Mouse (Mus musculus) olfactory bulb, adult 2 months (tissue): Measurements from ENCODE around the gene Nfkbie. TPM values are rescaled to one million over a fixed set of nuclear protein-coding genes. Genes with fewer than 3 reads are reported as not detected.
A peak's percentile ranks its signal among the peaks of the same experiment; 100 is the strongest.

ENCODE experiments used
- H3K27ac ChIP-seq: fragments of 200-500 bp; 2 replicates; pipeline ENCODE4 v1.5.1; 2012; ENCODE audit warnings: low read depth, low read length; ENCODE audit not compliant: insufficient read depth
- H3K4me1 ChIP-seq: fragments of 200-500 bp; 2 replicates; pipeline ENCODE4 v1.6.1; 2012; ENCODE audit warnings: low read length; ENCODE audit not compliant: control insufficient read depth, insufficient read depth
- H3K4me3 ChIP-seq: fragments of 200-500 bp; 2 replicates; pipeline ENCODE4 v1.5.1; 2012; ENCODE audit warnings: mild to moderate bottlenecking, low read depth, low read length, moderate library complexity; ENCODE audit not compliant: insufficient read depth
- CTCF ChIP-seq: fragments of 200-500 bp; IDR thresholded peaks from 2 replicates; pipeline ENCODE4 v1.5.1; 2012; ENCODE audit warnings: low read depth, mild to moderate bottlenecking, low read length, moderate library complexity; ENCODE audit not compliant: insufficient read depth
- POLR2A ChIP-seq: fragments of 200-500 bp; IDR thresholded peaks from 2 replicates; pipeline ENCODE4 v1.6.1; 2012; ENCODE audit warnings: mild to moderate bottlenecking, low read depth, low read length, moderate library complexity; ENCODE audit not compliant: insufficient read depth
- WGBS: fragments of 180-500 bp; shearing (Covaris S2); methylation state at CpG from one replicate; pipeline ENCODE4 v1.1.7; 2018; 5-methylcytosine and 5-hydroxymethylcytosine counted together
- polyA plus RNA-seq: library from polyadenylated mRNA; stranded (reverse); fragments of >200 nt; gene quantifications from 2 replicates; pipeline ENCODE4 v1.2.4, GENCODE M21; 2012; ENCODE audit warnings: low replicate concordance; ENCODE audit not compliant: missing spikeins, insufficient read depth, insufficient read length

Nfkbie gene
- polyA plus RNA-seq, 1 experiment = not detected

- Histone ChIP-seq H3K4me1 (peaks cover 7% of the 10 kb centered on the region), H3K27ac (no peak overlapping the region), H3K4me3 (no peak overlapping the region)
- 92% methylated on average over 28 of the region's 28 CpGs for WGBS
- TF ChIP-seq POLR2A (no peak), CTCF (no peak)
These were observed 37.8 kb upstream of the Nfkbie start for GRCm38 (mm10) chr17:45517549-45518215.

DNA sequence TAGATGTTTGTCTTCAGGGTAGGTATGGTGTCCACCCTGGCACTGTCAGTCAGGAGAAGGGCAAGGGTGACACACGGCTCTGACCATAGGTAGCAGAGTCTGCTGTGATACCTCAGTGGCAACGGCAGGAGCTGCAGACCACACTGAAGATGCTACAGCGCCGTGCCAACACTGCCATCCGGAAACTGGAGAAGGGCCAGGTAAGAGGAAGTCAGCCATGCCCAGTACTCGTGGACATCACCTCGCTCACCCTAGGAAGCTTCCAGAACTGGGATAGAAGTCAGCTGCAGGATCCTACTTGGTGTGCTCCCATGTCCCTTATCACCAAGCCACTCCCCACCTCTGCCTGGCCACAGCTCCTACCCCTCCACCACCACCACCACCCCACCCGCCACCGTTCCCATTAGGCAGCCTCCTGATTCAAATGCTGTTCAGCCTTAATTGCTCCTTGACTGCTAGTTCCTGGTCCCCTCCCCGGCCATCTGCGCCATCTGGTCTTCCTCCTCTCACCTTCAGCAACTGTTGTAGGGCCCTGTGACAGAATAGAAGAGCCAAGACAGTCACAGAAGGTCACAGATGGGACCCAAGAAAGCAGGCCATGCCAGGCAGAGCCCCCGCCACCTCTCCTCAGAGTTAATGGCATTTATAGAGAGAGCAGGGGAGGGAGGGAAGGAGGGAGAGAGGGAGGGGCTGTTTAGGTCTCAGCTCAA lies 36.6 kb upstream of the Nfkbie start:
- H3K4me3 ChIP-seq = no peak overlapping the region
- H3K4me1 ChIP-seq = peaks cover 14% of the 10 kb centered on the region
- WGBS = 83% methylated on average over 12 of the region's 12 CpGs
- no peak for TF ChIP-seq CTCF
- no peak for TF ChIP-seq POLR2A
- no peak overlapping the region for H3K27ac ChIP-seq

GRCm38 (mm10) chr17:45520136-45520535 lies 35.4 kb upstream of the Nfkbie start:
- 86% methylated on average over 11 of the region's 11 CpGs for WGBS
- Histone ChIP-seq H3K4me1 (peaks cover 14% of the 10 kb centered on the region), H3K4me3 (no peak overlapping the region), H3K27ac (no peak overlapping the region)
- TF ChIP-seq POLR2A (no peak), CTCF (no peak)

DNA sequence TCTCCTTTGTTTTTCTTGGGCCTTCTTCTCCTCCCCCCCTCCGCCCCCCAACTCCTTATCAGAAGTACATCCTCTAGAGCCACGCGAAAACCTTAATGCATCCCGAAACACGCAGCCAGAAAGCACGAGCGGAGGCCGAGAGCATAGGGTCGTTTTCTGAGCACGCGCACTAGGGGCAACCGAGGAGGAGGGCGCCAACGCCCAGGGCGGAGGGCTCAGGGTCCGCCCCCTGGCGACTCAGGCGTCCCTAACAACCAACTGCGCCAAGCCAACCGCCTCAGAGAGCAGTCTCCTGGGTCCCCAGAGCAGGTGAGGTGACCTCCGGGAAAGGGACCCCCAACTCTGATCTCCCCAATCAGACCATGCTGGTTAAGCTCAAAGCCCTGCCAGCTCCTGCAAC lies 32.2 kb upstream of the Nfkbie start, which contains the start of gene Tcte1:
Gene Tcte1, plus strand, starts transcription at position 172 of the 400 bp plus-strand sequence.
- 2% methylated on average over 21 of the region's 21 CpGs for WGBS
- H3K27ac ChIP-seq = no peak within 1 kb of the TSS
- H3K4me3 ChIP-seq = peak within 1 kb of the TSS; percentile 10
- no peak for TF ChIP-seq CTCF
- no peak for TF ChIP-seq POLR2A
- H3K4me1 ChIP-seq = peaks cover 11% of the 10 kb centered on the region

DNA sequence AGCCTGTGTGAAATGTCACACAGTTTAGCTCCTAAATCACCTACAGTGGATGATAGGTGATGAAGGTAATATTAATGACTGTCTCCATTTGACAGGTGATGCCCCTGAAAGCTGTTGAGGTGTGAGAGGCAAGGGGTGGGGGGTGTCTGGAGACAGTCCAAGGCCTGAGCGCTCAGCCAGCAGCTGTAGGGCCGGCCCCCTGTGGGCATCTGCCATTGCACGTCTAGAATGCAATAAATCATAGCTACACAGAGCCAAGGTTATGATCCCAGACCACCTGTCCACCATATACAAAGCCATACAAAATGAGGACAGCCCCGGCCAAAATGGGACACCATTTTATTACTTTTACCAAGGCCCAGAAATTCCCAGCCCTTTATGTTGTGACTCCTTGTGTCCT lies 30.5 kb upstream of the Nfkbie start:
- Histone ChIP-seq H3K27ac (no peak overlapping the region), H3K4me3 (no peak overlapping the region), H3K4me1 (peaks cover 11% of the 10 kb centered on the region)
- TF ChIP-seq POLR2A (no peak), CTCF (no peak)
- 86% methylated on average over 4 of the region's 4 CpGs for WGBS

DNA sequence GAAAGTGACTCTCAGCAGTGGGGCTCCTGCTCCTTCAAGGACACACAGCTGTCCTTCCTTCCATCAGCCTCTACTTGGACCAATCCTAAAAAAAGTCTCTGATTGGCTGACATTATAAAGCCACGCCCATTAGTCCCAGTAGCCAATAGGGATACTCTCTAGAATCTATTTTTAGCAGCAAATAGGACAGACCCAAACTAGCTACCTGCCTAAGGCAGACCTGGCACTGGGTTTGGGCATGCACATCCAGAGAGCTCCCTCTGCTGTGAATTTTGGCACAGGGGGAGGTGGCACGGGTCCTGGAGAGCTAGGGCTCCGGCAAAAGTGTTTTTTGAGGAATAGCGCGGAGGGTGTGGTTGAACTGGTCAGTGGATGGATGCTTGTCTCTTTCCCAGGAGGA lies 28.9 kb upstream of the Nfkbie start:
- no peak for TF ChIP-seq CTCF
- no peak for TF ChIP-seq POLR2A
- WGBS = 23% methylated on average over 5 of the region's 5 CpGs
- Histone ChIP-seq H3K4me3 (no peak overlapping the region), H3K27ac (no peak overlapping the region), H3K4me1 (peaks cover 16% of the 10 kb centered on the region)

- H3K27ac ChIP-seq = no peak overlapping the region
These were observed 25.1 kb upstream of the Nfkbie start for GRCm38 (mm10) chr17:45530346-45530782.

DNA sequence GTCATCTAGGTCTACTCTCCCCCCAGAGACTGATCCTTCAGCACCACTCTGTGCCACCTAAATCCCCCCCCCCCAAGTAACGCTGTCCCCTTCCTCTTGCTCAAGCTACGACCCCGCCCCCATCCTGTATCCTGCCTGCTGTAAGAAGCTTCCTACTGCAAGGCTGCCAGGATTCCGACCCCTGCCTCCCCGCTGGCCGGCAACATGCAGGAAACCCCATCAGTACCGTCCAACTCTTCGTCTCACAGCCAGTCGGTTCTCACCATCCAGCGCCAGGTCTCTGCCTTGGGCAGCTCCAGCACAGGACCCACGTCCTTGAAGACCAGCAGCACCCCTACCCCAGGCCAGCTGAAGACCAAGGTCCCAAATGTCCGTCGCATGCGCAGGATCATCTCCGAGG lies 22.6 kb upstream of the Nfkbie start:
- peaks cover 16% of the 10 kb centered on the region for H3K4me1 ChIP-seq
- 68% methylated on average over 15 of the region's 15 CpGs for WGBS
- no peak overlapping the region for H3K27ac ChIP-seq
- H3K4me3 ChIP-seq = no peak overlapping the region
- no peak for TF ChIP-seq POLR2A
- TF ChIP-seq CTCF = no peak

More at GRCm38 (mm10) chr17:45530346-45530782, 25.1 kb upstream of the Nfkbie start:
- H3K4me3 ChIP-seq = no peak overlapping the region
- TF ChIP-seq POLR2A = no peak
- no peak for TF ChIP-seq CTCF
- 46% methylated on average over 13 of the region's 13 CpGs for WGBS
- H3K4me1 ChIP-seq = peaks cover 8% of the 10 kb centered on the region

DNA sequence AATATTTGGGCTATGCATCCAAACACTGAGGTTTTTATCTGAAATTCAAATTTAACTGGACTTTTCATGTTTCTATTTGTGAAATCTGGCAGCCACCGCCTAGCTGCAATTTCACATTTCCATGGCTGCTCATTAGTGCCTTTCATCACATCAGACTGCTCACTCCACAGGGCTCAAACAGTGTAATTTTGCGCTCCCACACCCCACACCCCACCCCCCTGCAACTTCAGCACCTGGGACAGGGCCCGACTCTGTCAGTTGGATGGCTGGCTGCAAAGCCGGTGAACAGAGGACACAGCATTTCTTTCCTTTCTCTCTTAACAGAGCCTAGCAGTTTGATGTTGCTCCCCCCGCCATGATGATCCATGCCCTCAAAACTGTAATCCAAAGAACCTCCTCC lies 19.2 kb upstream of the Nfkbie start:
- Histone ChIP-seq H3K27ac (no peak overlapping the region), H3K4me3 (no peak overlapping the region), H3K4me1 (peaks cover 11% of the 10 kb centered on the region; the same call in 1 of the 2 replicates)
- 23% methylated on average over 5 of the region's 5 CpGs for WGBS
- TF ChIP-seq CTCF (no peak), POLR2A (no peak)

DNA sequence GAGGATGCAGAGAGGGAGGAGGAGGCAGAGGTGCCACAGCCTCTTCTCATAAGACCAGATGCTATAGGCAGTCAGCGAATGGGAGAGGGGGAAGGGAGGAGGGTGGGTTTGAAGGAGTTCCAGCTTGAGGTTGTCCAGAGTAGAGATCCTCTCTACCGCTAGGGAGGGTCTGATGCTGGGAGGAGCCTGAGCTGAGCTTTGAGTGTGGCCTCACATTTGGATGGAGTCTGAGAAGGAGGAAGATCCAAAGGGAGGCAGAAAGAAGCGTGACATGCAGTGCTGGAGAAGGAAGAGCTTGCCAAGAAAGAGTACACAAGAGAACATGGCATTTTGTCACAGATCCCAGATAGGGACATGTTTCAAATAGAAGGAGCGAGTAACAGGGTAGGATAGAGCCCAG lies 17.1 kb upstream of the Nfkbie start:
- Histone ChIP-seq H3K4me1 (peaks cover 27% of the 10 kb centered on the region), H3K27ac (no peak overlapping the region), H3K4me3 (no peak overlapping the region)
- WGBS = 60% methylated on average over 4 of the region's 4 CpGs
- TF ChIP-seq POLR2A (no peak), CTCF (no peak)
